Mouse (Mus musculus) midbrain, embryonic 11.5 days (tissue): ENCODE results near the gene Twistnb. TPM values are rescaled to one million over a fixed set of nuclear protein-coding genes. Genes with fewer than 3 reads are reported as not detected.
A peak's percentile ranks its signal among the peaks of the same experiment; 100 is the strongest.

Experiments
- ATAC-seq: fragments of 200-750 bp; cut with Nextera tagmentation; 2 replicates; pipeline ENCODE4 v1.8.0; 2017; ENCODE audit warnings: moderate TSS enrichment, moderate library complexity; ENCODE audit not compliant: low FRiP score
- DNase-seq: peaks from one replicate; pipeline ENCODE4 v3.0.0; 2015; ENCODE audit warnings: low spot score; ENCODE audit errors: missing footprints
- H3K27ac ChIP-seq: fragments of 300-500 bp; sonication (generic); 2 replicates; pipeline ENCODE4 v1.5.1; 2014; ENCODE audit warnings: low read depth, low read length
- H3K27me3 ChIP-seq: fragments of 300-500 bp; sonication (generic); 2 replicates; pipeline ENCODE4 v1.6.1; 2014; ENCODE audit warnings: mild to moderate bottlenecking, low read length, moderate library complexity, mixed read lengths; ENCODE audit not compliant: control insufficient read depth, insufficient read depth
- H3K36me3 ChIP-seq: fragments of 300-500 bp; sonication (generic); 2 replicates; pipeline ENCODE4 v1.6.1; 2014; ENCODE audit warnings: mild to moderate bottlenecking, low read length, moderate library complexity, mixed read lengths; ENCODE audit not compliant: control insufficient read depth, insufficient read depth
- H3K4me1 ChIP-seq: fragments of 300-500 bp; sonication (generic); 2 replicates; pipeline ENCODE4 v1.6.1; 2014; ENCODE audit warnings: low read length; ENCODE audit not compliant: control insufficient read depth, insufficient read depth
- H3K4me2 ChIP-seq: fragments of 300-500 bp; sonication (generic); 2 replicates; pipeline ENCODE4 v1.6.1; 2014; ENCODE audit warnings: mild to moderate bottlenecking, moderate library complexity
- H3K4me3 ChIP-seq: fragments of 300-500 bp; sonication (generic); 2 replicates; pipeline ENCODE4 v1.5.1; 2014; ENCODE audit warnings: low read depth, low read length
- H3K9ac ChIP-seq: fragments of 300-500 bp; sonication (generic); 2 replicates; pipeline ENCODE4 v1.6.1; 2014; ENCODE audit warnings: low read length
- H3K9me3 ChIP-seq: fragments of 300-500 bp; sonication (generic); 2 replicates; pipeline ENCODE4 v1.6.1; 2016; ENCODE audit warnings: low read length; ENCODE audit not compliant: control insufficient read depth
- WGBS: fragments of 180-500 bp; shearing (Covaris S2); extraction: QIAGEN DNeasy Blood & Tissue Kit; methylation state at CpG from one replicate; pipeline ENCODE4 v1.1.7; 2014; 5-methylcytosine and 5-hydroxymethylcytosine counted together
- polyA plus RNA-seq: library from polyadenylated mRNA; unstranded; fragments of >200 nt; fragmentation: Nextera tagmentation; extraction: Ambion mirVana; gene quantifications from 2 replicates; pipeline ENCODE4 v1.2.1, GENCODE M21; 2014

The Twistnb gene
- 44.2 and 46.0 TPM in 2 replicates for polyA plus RNA-seq

GRCm38 (mm10) chr12:33429387-33430160 lies at the start of gene Twistnb:
TSS of gene Twistnb (plus strand) at chr12:33429635.
- WGBS = under 1% methylated on average over 66 of the region's 66 CpGs

GRCm38 (mm10) chr12:33388842-33389241 lies 40.6 kb upstream of the Twistnb start:
- no peak overlapping the region for H3K9ac ChIP-seq
- ATAC-seq = peak; percentile 82
- no peak overlapping the region for H3K27ac ChIP-seq
- WGBS = 3% methylated on average over 5 of the region's 5 CpGs
- no peaks in the 10 kb centered on the region for H3K27me3 ChIP-seq
- no peaks in the 10 kb centered on the region for H3K9me3 ChIP-seq
- DNase-seq = peak; percentile 96
- no peak overlapping the region for H3K4me3 ChIP-seq
- H3K4me2 ChIP-seq = no peak overlapping the region
- H3K4me1 ChIP-seq = no peaks in the 10 kb centered on the region
- H3K36me3 ChIP-seq = no peaks in the 10 kb centered on the region

More at GRCm38 (mm10) chr12:33429387-33430160, at the start of gene Twistnb:
- Histone ChIP-seq H3K36me3 (no peaks in the 10 kb centered on the region), H3K4me3 (peak within 1 kb of the TSS; percentile 81), H3K4me2 (peak within 1 kb of the TSS; percentile 73), H3K9ac (peak within 1 kb of the TSS; percentile 78), H3K4me1 (peaks cover 4% of the 10 kb centered on the region; the same call in 1 of the 2 replicates), H3K9me3 (no peaks in the 10 kb centered on the region), H3K27me3 (no peaks in the 10 kb centered on the region), H3K27ac (no peak within 1 kb of the TSS)
- ATAC-seq (peak; percentile 97), DNase-seq (peak; percentile 100)

- Histone ChIP-seq H3K4me2 (no peak overlapping the region), H3K4me1 (peaks cover 7% of the 10 kb centered on the region; the same call in 1 of the 2 replicates), H3K9ac (no peak overlapping the region), H3K27me3 (no peaks in the 10 kb centered on the region), H3K9me3 (no peaks in the 10 kb centered on the region), H3K4me3 (no peak overlapping the region), H3K27ac (no peak overlapping the region), H3K36me3 (no peaks in the 10 kb centered on the region)
- WGBS = 73% methylated on average over 2 of the region's 2 CpGs
- ATAC-seq (no peak), DNase-seq (no peak)
Observed at GRCm38 (mm10) chr12:33390844-33391560, 38.4 kb upstream of the Twistnb start.

DNA sequence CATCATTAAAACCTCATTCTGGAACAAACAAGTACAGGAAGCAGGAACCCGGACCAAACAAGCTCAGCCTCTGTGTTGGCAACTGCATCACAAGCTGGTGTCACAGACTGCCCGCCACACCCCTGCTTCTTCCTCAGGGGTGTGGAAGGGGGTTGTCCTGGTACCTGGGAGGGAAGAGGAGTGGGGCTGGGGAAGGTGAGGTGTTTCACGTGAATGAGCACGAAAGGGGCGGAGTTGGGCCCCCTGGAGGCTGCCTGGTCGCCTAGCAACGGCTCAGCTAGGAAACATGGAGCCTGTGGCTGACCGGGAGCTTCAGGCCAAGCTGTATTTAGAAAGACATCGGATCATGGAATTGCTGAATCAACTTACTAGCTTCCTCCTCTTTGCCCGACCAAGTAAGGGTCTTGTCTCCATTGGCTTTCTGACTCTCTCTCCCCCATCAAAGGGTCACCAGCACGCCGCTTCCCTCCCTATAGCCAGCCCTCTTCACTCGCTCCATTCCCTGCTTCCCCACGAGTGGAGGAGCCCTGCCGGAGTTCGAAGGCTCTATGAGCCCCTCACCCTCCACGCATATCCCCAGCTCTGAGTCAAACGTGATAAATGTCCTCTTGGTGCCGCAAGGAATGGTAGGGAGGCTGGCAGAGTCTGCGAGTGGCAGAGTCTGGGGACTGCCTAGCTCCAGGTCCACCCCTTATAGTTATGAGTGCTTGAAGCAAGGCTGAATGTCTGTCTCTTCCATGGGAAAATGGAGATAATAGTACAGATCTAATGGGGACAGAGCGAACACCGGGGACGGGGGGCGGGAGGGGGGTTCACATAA lies 34.4 kb upstream of the Twistnb start, which contains the start of gene Efcab10:
TSS of gene Efcab10 (plus strand) at position 51 of the 820 bp plus-strand sequence.
- ATAC-seq (peak; percentile 78), DNase-seq (peak; percentile 91)
- Histone ChIP-seq H3K4me3 (peak within 1 kb of the TSS; percentile 27; the same call in 1 of the 2 replicates), H3K27me3 (no peaks in the 10 kb centered on the region), H3K4me2 (peak within 1 kb of the TSS; percentile 53), H3K4me1 (peaks cover 7% of the 10 kb centered on the region; the same call in 1 of the 2 replicates), H3K27ac (no peak within 1 kb of the TSS), H3K36me3 (no peaks in the 10 kb centered on the region), H3K9ac (peak within 1 kb of the TSS; percentile 58), H3K9me3 (no peaks in the 10 kb centered on the region)
- WGBS = 10% methylated on average over 24 of the region's 24 CpGs

GRCm38 (mm10) chr12:33403265-33403693 lies 26.2 kb upstream of the Twistnb start:
- no peak overlapping the region for H3K9ac ChIP-seq
- no peak overlapping the region for H3K4me3 ChIP-seq
- whole genome bisulfite sequencing = 72% methylated on average over 7 of the region's 7 CpGs
- H3K27ac ChIP-seq = no peak overlapping the region
- ATAC-seq (no peak), DNase-seq (no peak)
- no peaks in the 10 kb centered on the region for H3K9me3 ChIP-seq
- H3K4me1 ChIP-seq = no peaks in the 10 kb centered on the region
- H3K36me3 ChIP-seq = no peaks in the 10 kb centered on the region
- no peaks in the 10 kb centered on the region for H3K27me3 ChIP-seq
- H3K4me2 ChIP-seq = no peak overlapping the region

- DNase-seq = no peak
- Histone ChIP-seq H3K9ac (no peak overlapping the region), H3K4me1 (no peaks in the 10 kb centered on the region), H3K27me3 (no peaks in the 10 kb centered on the region), H3K36me3 (no peaks in the 10 kb centered on the region), H3K27ac (no peak overlapping the region), H3K4me2 (no peak overlapping the region), H3K4me3 (no peak overlapping the region), H3K9me3 (no peaks in the 10 kb centered on the region)
- WGBS = 46% methylated on average over 5 of the region's 5 CpGs
- ATAC-seq = no peak
Observed at GRCm38 (mm10) chr12:33404996-33405395, 24.4 kb upstream of the Twistnb start.

- Histone ChIP-seq H3K36me3 (no peaks in the 10 kb centered on the region), H3K4me3 (no peak overlapping the region), H3K4me1 (no peaks in the 10 kb centered on the region), H3K9me3 (no peaks in the 10 kb centered on the region), H3K27ac (no peak overlapping the region), H3K27me3 (no peaks in the 10 kb centered on the region), H3K9ac (no peak overlapping the region), H3K4me2 (no peak overlapping the region)
- DNase-seq = no peak
- ATAC-seq = peak; percentile 69; the same call in 1 of the 2 replicates
- 35% methylated on average over 6 of the region's 6 CpGs for WGBS
Observed at GRCm38 (mm10) chr12:33405398-33406026, 23.9 kb upstream of the Twistnb start.

DNA sequence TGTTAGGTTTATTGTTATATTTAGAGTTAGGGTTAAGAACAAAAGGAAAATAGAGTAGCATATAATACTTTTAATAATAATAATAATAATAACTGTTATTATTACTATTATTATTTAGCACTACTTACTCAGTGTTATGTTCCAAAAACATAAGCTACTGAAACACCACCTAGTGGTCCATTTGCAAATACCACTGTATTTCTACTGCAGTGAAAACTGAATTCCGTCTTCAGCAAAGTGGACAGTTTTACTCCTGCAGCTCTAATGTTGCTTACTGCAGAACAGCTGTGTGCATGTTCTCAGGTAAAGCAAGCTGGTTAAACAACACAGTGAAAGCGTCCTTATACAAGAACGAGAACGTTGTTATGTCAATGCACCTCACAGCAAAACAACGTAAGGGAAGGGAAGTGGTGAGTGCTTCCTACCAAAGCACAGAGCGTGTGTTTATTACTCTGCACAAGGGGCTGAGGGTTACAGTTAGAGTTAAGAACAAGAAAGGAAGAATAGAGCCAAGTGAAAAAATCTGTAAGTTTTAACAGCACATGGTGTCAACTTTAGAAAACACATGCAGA lies 17.8 kb upstream of the Twistnb start:
- Histone ChIP-seq H3K9me3 (no peaks in the 10 kb centered on the region), H3K36me3 (no peaks in the 10 kb centered on the region), H3K4me2 (no peak overlapping the region), H3K9ac (no peak overlapping the region), H3K4me3 (no peak overlapping the region), H3K27me3 (no peaks in the 10 kb centered on the region), H3K4me1 (no peaks in the 10 kb centered on the region), H3K27ac (no peak overlapping the region)
- ATAC-seq (no peak), DNase-seq (no peak)
- 58% methylated on average over 6 of the region's 6 CpGs for WGBS
